Mouse (Mus musculus) megakaryocyte progenitor cell, adult 5-6 weeks (primary cell): ENCODE data around the gene Ttc23l. TPM values are rescaled to one million over a fixed set of nuclear protein-coding genes. Genes with fewer than 3 reads are reported as not detected.

Experiments
- total RNA-seq, 2 experiments: library from RNA; stranded (forward) in 1 of 2; stranded (reverse) in 1 of 2; fragments of 157-497, 149-512 nt in 1 of 2; fragments of 200-1000 nt in 1 of 2; gene quantifications; 2 replicates each; pipeline versions ENCODE4 v1.2.3 to v1.2.4; 2015 to 2017

Gene Ttc23l
- total RNA-seq, 2 experiments from 2014 or later = not detected

Other genes starting within 250 kb of the Ttc23l start
- not detected in 2 replicates for gene Gm21973, start 233.3 kb downstream of the Ttc23l start, total RNA-seq (2015)
- gene Gm21973, start 233.3 kb downstream of the Ttc23l start, total RNA-seq (2017) = not detected in 2 replicates
- gene Agxt2, start 200.1 kb downstream of the Ttc23l start, total RNA-seq (2015) = not detected in 2 replicates
- gene Agxt2, start 200.1 kb downstream of the Ttc23l start, total RNA-seq (2017) = not detected in 2 replicates
- gene Dnajc21, start 88.2 kb downstream of the Ttc23l start, total RNA-seq (2015) = 41.6 and 54.4 TPM in 2 replicates
- 40.9 and 46.0 TPM in 2 replicates for gene Dnajc21, start 88.2 kb downstream of the Ttc23l start, total RNA-seq (2017)
- gene Brix1, start 72.7 kb downstream of the Ttc23l start, total RNA-seq (2015) = 97.5 and 113 TPM in 2 replicates
- 37.0 and 43.3 TPM in 2 replicates for gene Brix1, start 72.7 kb downstream of the Ttc23l start, total RNA-seq (2017)
- 25.7 and 33.6 TPM in 2 replicates for gene Rad1, start 72.7 kb downstream of the Ttc23l start, total RNA-seq (2015)
- 16.7 and 17.8 TPM in 2 replicates for gene Rad1, start 72.7 kb downstream of the Ttc23l start, total RNA-seq (2017)
- 5.2 and 6.9 TPM in 2 replicates for gene Rai14, start 156.0 kb upstream of the Ttc23l start, total RNA-seq (2015)
- 3.8 and 4.5 TPM in 2 replicates for gene Rai14, start 156.0 kb upstream of the Ttc23l start, total RNA-seq (2017)